Mouse (Mus musculus) heart, postnatal 0 days (tissue): ENCODE measurements at regions not wholly inside any gene's neighbourhood (a gene's known extent, or its start where the extent isn't known, plus 50 kb on each side); places are given as distances from the start of the nearest gene placed in this dataset.

Experiments
- CTCF ChIP-seq: IDR thresholded peaks from 2 replicates; pipeline ENCODE4 v1.5.1; 2016; ENCODE audit warnings: antibody characterized with exemption, control low read depth, low read depth
- EP300 ChIP-seq: IDR thresholded peaks from 2 replicates; pipeline ENCODE4 v1.6.1; 2016; ENCODE audit warnings: antibody characterized with exemption, low read depth

- TF ChIP-seq CTCF (no peak), EP300 (no peak)
These were observed 154.7 kb downstream of the Katnal1 start for GRCm38 (mm10) chr5:148774446-148774845.
